Mouse (Mus musculus) right cerebral cortex, adult 18-20 months (tissue): ENCODE data around the gene Cd163.

Source experiments
- DNase-seq: peaks from one replicate; pipeline ENCODE4 v3.0.0; 2022; ENCODE audit warnings: mixed read lengths

Cd163 gene

DNA sequence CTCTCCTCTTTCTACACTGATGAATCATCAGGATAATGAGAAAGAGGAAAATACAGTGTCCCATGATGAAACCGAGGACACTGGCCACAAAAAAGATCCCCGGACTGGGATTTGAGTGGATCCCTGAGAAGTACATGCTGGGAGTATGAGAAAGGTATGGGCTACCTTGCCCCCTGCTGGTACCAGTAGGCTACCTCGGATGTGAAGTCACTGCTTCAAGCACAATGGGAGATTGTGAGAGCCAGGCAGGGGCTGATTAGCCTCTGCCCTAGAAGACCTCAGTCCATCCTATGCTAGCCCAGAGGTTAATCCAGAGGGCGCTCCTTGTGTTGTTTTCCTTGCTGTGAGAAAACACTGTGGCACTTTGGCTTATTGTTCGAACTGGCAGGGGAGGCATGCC is 59.9 kb downstream of the Cd163 start:
- no peak for DNase-seq

- no peak for DNase-seq
Observed at GRCm38 (mm10) chr6:124373584-124374206, 69.2 kb downstream of the Cd163 start.

GRCm38 (mm10) chr6:124374683-124375082 is 70.2 kb downstream of the Cd163 start:
- DNase-seq = no peak

- DNase-seq = no peak
Observed at GRCm38 (mm10) chr6:124375435-124375884, 71.0 kb downstream of the Cd163 start.

GRCm38 (mm10) chr6:124376311-124376710 is 71.9 kb downstream of the Cd163 start:
- DNase-seq = no peak

DNA sequence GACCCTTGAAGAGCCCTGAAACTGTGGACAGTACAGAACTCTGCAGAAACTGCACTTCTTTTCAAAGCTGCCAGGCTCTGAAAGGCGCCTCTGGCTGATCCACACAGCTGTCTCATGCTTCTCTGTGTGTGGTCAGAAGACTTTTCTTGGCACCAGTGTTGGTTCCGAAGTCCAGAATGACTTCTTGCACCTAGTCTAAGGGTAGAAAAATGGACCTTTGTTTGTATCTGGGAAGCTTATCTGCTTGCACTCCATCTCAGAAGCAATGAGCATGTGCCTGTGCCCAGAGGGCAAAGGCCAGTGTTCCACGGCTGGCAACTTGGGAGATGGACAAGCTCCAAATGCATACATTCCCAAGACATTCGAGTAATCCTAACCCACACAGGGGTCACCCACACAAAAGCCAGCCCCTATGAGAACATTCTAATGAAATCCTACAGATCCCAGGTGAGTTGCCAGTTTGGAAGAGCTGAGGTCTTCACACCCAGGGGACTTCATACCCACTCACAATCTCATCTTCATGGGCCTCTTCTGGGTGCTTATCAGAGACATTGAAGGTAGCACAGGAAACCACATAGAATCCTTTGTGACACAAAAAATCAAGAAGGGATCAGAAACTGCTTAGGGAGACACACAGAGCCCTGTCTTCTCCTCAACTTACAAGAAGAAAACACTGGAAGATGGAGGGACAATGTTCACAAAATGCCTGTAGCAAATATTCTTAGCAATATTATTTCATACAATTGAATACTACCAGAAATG is 73.2 kb downstream of the Cd163 start:
- DNase-seq = no peak

GRCm38 (mm10) chr6:124379331-124379730 is 74.9 kb downstream of the Cd163 start:
- DNase-seq = peak; percentile 47
